Mouse (Mus musculus) granulocyte monocyte progenitor cell, adult 5-6 weeks (primary cell): ENCODE measurements around the gene Atp6v1a. TPM values are rescaled to one million over a fixed set of nuclear protein-coding genes. Genes with fewer than 3 reads are reported as not detected.

ENCODE experiments used
- ATAC-seq: replicated peaks from 2 replicates; pipeline ENCODE4 v1.8.0; 2016; ENCODE audit warnings: mild to moderate bottlenecking, moderate TSS enrichment, inconsistent platforms; ENCODE audit not compliant: poor library complexity, severe bottlenecking
- total RNA-seq, 2 experiments: library from RNA; stranded (forward) in 1 of 2; stranded (reverse) in 1 of 2; fragments of 200-712, 200-1000 nt in 1 of 2; fragments of >200 nt in 1 of 2; fragmentation: Nextera tagmentation in 1 of 2; gene quantifications; 2 replicates each; pipeline ENCODE4 v1.2.3; 2014 to 2017

Gene Atp6v1a
- total RNA-seq, 2 experiments from 2014 or later: 41.3 to 66.0 TPM

- ATAC-seq: peak; percentile 66
Measured at GRCm38 (mm10) chr16:44138979-44139535, 448 bp downstream of the Atp6v1a start.

- peak; percentile 0; the same call in 1 of the 2 replicates for ATAC-seq
Measured at GRCm38 (mm10) chr16:44138377-44138978, 1.0 kb downstream of the Atp6v1a start.

GRCm38 (mm10) chr16:44136511-44137021, 2.9 kb downstream of the Atp6v1a start:
- ATAC-seq: no peak

- ATAC-seq: no peak
Measured at GRCm38 (mm10) chr16:44133187-44133586, 6.3 kb downstream of the Atp6v1a start.

GRCm38 (mm10) chr16:44132300-44132699, 7.2 kb downstream of the Atp6v1a start:
- peak; percentile 28; the same call in 1 of the 2 replicates for ATAC-seq

- ATAC-seq: peak; percentile 79
Measured at GRCm38 (mm10) chr16:44126437-44126836, 13.1 kb downstream of the Atp6v1a start.

- ATAC-seq: no peak
Measured at GRCm38 (mm10) chr16:44125436-44125835, 14.1 kb downstream of the Atp6v1a start.

GRCm38 (mm10) chr16:44124713-44125112, 14.8 kb downstream of the Atp6v1a start:
- no peak for ATAC-seq

GRCm38 (mm10) chr16:44123786-44124185, 15.7 kb downstream of the Atp6v1a start:
- no peak for ATAC-seq

- no peak for ATAC-seq
Measured at GRCm38 (mm10) chr16:44122982-44123725, 16.4 kb downstream of the Atp6v1a start.

GRCm38 (mm10) chr16:44122574-44122973, 16.9 kb downstream of the Atp6v1a start:
- no peak for ATAC-seq

GRCm38 (mm10) chr16:44122122-44122521, 17.4 kb downstream of the Atp6v1a start:
- ATAC-seq: no peak

GRCm38 (mm10) chr16:44119753-44120501, 19.6 kb downstream of the Atp6v1a start:
- peak; percentile 84 for ATAC-seq

GRCm38 (mm10) chr16:44109002-44109401, 30.5 kb downstream of the Atp6v1a start:
- ATAC-seq: no peak

GRCm38 (mm10) chr16:44105211-44105610, 34.3 kb downstream of the Atp6v1a start:
- ATAC-seq: no peak

GRCm38 (mm10) chr16:44103806-44104766, 35.4 kb downstream of the Atp6v1a start:
- peak; percentile 72 for ATAC-seq

- no peak for ATAC-seq
Measured at GRCm38 (mm10) chr16:44102925-44103324, 36.6 kb downstream of the Atp6v1a start.

- ATAC-seq: no peak
Measured at GRCm38 (mm10) chr16:44101181-44101710, 38.3 kb downstream of the Atp6v1a start.

GRCm38 (mm10) chr16:44099377-44099776, 40.1 kb downstream of the Atp6v1a start:
- ATAC-seq: no peak
